Mouse (Mus musculus): Measurements from ENCODE around the gene Ltbp2. TPM values are rescaled to one million over a fixed set of nuclear protein-coding genes. Genes with fewer than 3 reads are reported as not detected.

Ltbp2 gene
- polyA plus RNA-seq, 1 experiment: 182 TPM

DNA sequence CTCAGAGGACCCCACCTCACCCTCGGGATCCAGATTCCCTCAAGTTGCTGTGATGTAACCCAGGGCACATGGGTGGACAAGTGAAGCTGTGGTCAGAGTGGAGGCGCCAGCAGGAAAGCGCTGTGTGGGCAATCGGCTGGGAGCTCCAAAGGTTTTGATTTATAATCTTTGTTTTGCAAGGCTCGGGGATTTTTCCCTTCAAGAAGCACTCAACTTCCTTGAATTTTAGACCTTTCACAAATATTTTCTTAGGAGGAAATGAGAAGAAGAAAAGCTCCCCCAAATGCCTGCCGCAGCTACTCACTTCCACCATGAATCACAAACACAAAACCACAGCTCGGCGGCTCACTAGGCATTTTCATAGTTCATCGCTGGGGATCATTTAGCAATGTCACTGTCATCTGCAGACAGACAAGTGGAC lies 29.7 kb downstream of the Ltbp2 start:
- Histone ChIP-seq H3K27ac (ENCODE audit: insufficient read depth, low read length) (peak overlapping the region; percentile 96), H3K4me3 (ENCODE audit: insufficient read depth, low read length) (no peak overlapping the region), H3K4me1 (ENCODE audit: control insufficient read depth, insufficient read depth, low read length) (peaks cover 39% of the 10 kb centered on the region)
- no peak for TF ChIP-seq POLR2A (IDR thresholded peaks at IDR 0.05; ENCODE audit: low read depth, low read length)

DNA sequence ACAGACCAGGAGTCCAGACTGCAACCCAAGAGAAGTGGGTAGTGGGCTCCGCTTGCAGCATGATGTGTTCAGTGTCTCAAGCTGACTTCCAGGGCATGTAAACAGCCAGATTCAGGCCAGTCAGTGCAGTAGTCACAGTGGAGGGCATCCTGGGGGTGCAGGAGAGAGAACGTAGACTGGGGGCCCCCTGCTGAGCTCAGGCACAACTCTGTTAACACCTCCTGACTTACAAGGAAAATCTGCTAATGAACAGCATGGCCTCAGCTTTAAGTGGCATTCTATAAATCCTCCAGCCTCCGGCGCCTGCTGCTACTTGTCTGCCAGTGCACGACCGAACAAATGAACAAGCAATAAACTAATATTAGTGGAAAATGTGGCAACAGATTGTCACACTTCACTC lies 33.6 kb downstream of the Ltbp2 start:
- Histone ChIP-seq H3K4me3 (ENCODE audit: insufficient read depth, low read length) (no peak overlapping the region), H3K27ac (ENCODE audit: insufficient read depth, low read length) (no peak overlapping the region), H3K4me1 (ENCODE audit: control insufficient read depth, insufficient read depth, low read length) (peaks cover 33% of the 10 kb centered on the region)
- TF ChIP-seq CTCF (IDR thresholded peaks at IDR 0.05; ENCODE audit: borderline replicate concordance, insufficient read depth, low read length) (no peak), POLR2A (IDR thresholded peaks at IDR 0.05; ENCODE audit: low read depth, low read length) (no peak)

- Histone ChIP-seq H3K4me1 (ENCODE audit: control insufficient read depth, insufficient read depth, low read length) (peaks cover 28% of the 10 kb centered on the region), H3K4me3 (ENCODE audit: insufficient read depth, low read length) (no peak overlapping the region), H3K27ac (ENCODE audit: insufficient read depth, low read length) (peak overlapping the region; percentile 78)
- TF ChIP-seq POLR2A (IDR thresholded peaks at IDR 0.05; ENCODE audit: low read depth, low read length): no peak
- TF ChIP-seq CTCF (IDR thresholded peaks at IDR 0.05; ENCODE audit: borderline replicate concordance, insufficient read depth, low read length): no peak
Measured at GRCm38 (mm10) chr12:84841158-84842140, 34.9 kb downstream of the Ltbp2 start.

- H3K27ac ChIP-seq (ENCODE audit: insufficient read depth, low read length): peak overlapping the region; percentile 78
- H3K4me1 ChIP-seq (ENCODE audit: control insufficient read depth, insufficient read depth, low read length): peaks cover 27% of the 10 kb centered on the region
- H3K4me3 ChIP-seq (ENCODE audit: insufficient read depth, low read length): no peak overlapping the region
- TF ChIP-seq CTCF (IDR thresholded peaks at IDR 0.05; ENCODE audit: borderline replicate concordance, insufficient read depth, low read length) (no peak), POLR2A (IDR thresholded peaks at IDR 0.05; ENCODE audit: low read depth, low read length) (no peak)
Measured at GRCm38 (mm10) chr12:84840734-84841133, 35.6 kb downstream of the Ltbp2 start.

DNA sequence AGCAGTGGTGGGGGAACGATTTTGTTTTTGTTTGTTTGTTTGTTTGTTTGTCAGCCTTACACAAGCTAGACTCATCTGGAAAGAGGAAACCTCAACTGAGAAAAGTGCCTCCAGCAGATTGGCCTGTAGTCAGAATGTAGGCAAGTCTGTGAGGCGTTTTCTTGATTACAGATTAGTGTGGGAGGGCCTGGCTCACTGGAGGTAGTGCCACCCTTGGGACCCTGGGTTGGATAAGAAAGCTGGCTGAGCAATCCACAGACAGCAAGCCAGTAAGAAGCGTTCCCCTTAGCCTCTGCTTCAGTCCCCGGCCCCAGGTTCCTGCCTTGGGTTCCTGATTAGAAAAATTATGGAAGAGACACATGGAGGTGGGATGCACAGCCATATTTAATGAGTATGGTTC lies 36.4 kb downstream of the Ltbp2 start:
- no peak for TF ChIP-seq POLR2A (IDR thresholded peaks at IDR 0.05; ENCODE audit: low read depth, low read length)
- Histone ChIP-seq H3K27ac (ENCODE audit: insufficient read depth, low read length) (no peak overlapping the region), H3K4me3 (ENCODE audit: insufficient read depth, low read length) (no peak overlapping the region), H3K4me1 (ENCODE audit: control insufficient read depth, insufficient read depth, low read length) (peaks cover 21% of the 10 kb centered on the region)

GRCm38 (mm10) chr12:84835626-84836025 lies 40.7 kb downstream of the Ltbp2 start:
- H3K4me1 ChIP-seq (ENCODE audit: control insufficient read depth, insufficient read depth, low read length): peaks cover 5% of the 10 kb centered on the region
- peak overlapping the region; percentile 51; the same call in 1 of the 2 replicates for H3K27ac ChIP-seq (ENCODE audit: insufficient read depth, low read length)
- no peak overlapping the region for H3K4me3 ChIP-seq (ENCODE audit: insufficient read depth, low read length)
- TF ChIP-seq CTCF (IDR thresholded peaks at IDR 0.05; ENCODE audit: borderline replicate concordance, insufficient read depth, low read length): no peak
- TF ChIP-seq POLR2A (IDR thresholded peaks at IDR 0.05; ENCODE audit: low read depth, low read length): no peak

DNA sequence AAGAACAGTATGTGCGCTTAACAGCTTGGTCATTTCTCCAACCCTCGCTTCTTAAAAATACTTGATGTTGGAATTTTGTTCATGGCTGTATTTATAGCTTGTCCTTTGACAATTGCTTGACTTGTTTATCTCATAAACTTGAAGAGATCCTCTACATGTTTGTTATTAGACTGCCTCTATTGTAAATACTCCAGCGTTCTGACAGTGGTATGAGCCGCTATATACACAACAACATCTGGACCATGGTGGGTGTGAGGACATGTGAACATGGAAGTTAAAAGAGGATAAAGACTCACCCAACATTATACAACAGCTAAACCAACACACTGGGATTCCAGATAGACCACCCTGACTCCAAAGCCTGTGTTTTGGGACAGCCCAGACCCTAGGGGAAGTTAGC lies 41.6 kb downstream of the Ltbp2 start:
- Histone ChIP-seq H3K4me1 (ENCODE audit: control insufficient read depth, insufficient read depth, low read length) (peaks cover 5% of the 10 kb centered on the region), H3K4me3 (ENCODE audit: insufficient read depth, low read length) (no peak overlapping the region), H3K27ac (ENCODE audit: insufficient read depth, low read length) (no peak overlapping the region)
- TF ChIP-seq CTCF (IDR thresholded peaks at IDR 0.05; ENCODE audit: borderline replicate concordance, insufficient read depth, low read length): no peak
- no peak for TF ChIP-seq POLR2A (IDR thresholded peaks at IDR 0.05; ENCODE audit: low read depth, low read length)

- Histone ChIP-seq H3K27ac (ENCODE audit: insufficient read depth, low read length) (no peak overlapping the region), H3K4me3 (ENCODE audit: insufficient read depth, low read length) (no peak overlapping the region), H3K4me1 (ENCODE audit: control insufficient read depth, insufficient read depth, low read length) (peaks cover 5% of the 10 kb centered on the region)
- TF ChIP-seq POLR2A (IDR thresholded peaks at IDR 0.05; ENCODE audit: low read depth, low read length): no peak
- no peak for TF ChIP-seq CTCF (IDR thresholded peaks at IDR 0.05; ENCODE audit: borderline replicate concordance, insufficient read depth, low read length)
Measured at GRCm38 (mm10) chr12:84831648-84832047, 44.7 kb downstream of the Ltbp2 start.

- TF ChIP-seq POLR2A (IDR thresholded peaks at IDR 0.05; ENCODE audit: low read depth, low read length): no peak
- no peak for TF ChIP-seq CTCF (IDR thresholded peaks at IDR 0.05; ENCODE audit: borderline replicate concordance, insufficient read depth, low read length)
- Histone ChIP-seq H3K4me3 (ENCODE audit: insufficient read depth, low read length) (no peak overlapping the region), H3K27ac (ENCODE audit: insufficient read depth, low read length) (no peak overlapping the region), H3K4me1 (ENCODE audit: control insufficient read depth, insufficient read depth, low read length) (peaks cover under 1% of the 10 kb centered on the region; the same call in 1 of the 2 replicates)
Measured at GRCm38 (mm10) chr12:84831141-84831540, 45.2 kb downstream of the Ltbp2 start.

DNA sequence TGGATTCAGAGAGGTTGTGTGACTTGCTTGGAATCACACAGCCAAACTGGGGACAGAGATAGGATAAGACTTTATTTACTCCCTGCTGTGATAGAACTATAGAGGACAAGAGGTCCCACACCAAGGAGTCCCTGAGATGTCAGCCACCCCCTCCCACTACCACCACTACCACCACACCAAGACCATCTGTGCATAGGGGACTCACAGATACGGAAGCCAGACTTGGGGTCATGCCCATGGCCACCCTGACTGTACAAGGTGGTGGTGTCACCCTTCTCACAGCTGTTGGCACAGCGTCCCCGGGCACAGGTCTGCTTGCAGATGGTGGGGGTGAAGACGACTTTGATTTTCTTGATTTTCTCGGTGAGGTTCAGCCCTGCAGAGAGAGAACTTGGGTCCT lies 45.9 kb downstream of the Ltbp2 start:
- no peak for TF ChIP-seq CTCF (IDR thresholded peaks at IDR 0.05; ENCODE audit: borderline replicate concordance, insufficient read depth, low read length)
- no peak for TF ChIP-seq POLR2A (IDR thresholded peaks at IDR 0.05; ENCODE audit: low read depth, low read length)
- Histone ChIP-seq H3K4me1 (ENCODE audit: control insufficient read depth, insufficient read depth, low read length) (no peaks in the 10 kb centered on the region), H3K27ac (ENCODE audit: insufficient read depth, low read length) (no peak overlapping the region), H3K4me3 (ENCODE audit: insufficient read depth, low read length) (no peak overlapping the region)
